Mouse (Mus musculus): Measurements from ENCODE around the gene Ilf2.

DNA sequence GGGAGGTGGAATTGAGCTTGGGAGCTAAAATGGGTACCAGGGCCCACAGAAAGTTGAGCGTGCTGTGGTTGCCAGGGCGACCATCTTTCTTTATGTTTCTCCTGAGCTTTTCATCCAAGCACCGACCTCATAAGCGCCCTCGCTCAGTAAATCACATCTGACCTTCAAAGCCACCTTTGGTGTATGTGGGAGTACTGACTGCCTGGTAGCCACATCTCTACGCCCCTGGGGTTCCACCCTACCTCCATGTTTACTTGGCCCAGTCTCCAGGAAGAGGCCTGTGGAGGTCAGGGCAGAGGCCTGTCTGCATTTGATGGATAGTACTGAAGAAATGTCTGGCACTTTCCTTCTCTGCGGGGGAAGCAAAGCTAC lies 28.8 kb upstream of the Ilf2 start:
- no peak for TF ChIP-seq EP300 (IDR thresholded peaks at IDR 0.05; ENCODE audit: insufficient read depth, low read depth, low read length)
- TF ChIP-seq POLR2A (IDR thresholded peaks at IDR 0.05; ENCODE audit: insufficient read depth, low read depth, low read length): no peak
